Comparison of ENCODE assay signal across 8 mouse cellular contexts in genomic region chr17:12506903-12507563, GRCm38 (mm10). TPM values are rescaled to one million over a fixed set of nuclear protein-coding genes. Genes with fewer than 3 reads are reported as not detected.
DNase-seq lines count a peak whose midpoint lies in the region; ATAC-seq and TF ChIP-seq lines count a peak whose summit lies in the region.

No protein-coding gene starts in this region.

- H3K36me3 ChIP-seq in embryonic facial prominence, embryonic 15.5 days, result no peaks in the 10 kb centered on the region
- no peaks in the 10 kb centered on the region for H3K36me3 ChIP-seq in limb, embryonic 10.5 days
- no peaks in the 10 kb centered on the region for H3K36me3 ChIP-seq in midbrain, embryonic 12.5 days

- no peak overlapping the region for H3K27ac ChIP-seq in layer of hippocampus, adult 2 months
- H3K27ac ChIP-seq in embryonic facial prominence, embryonic 15.5 days (replicated peaks), result no peak overlapping the region
- no peak overlapping the region for H3K27ac ChIP-seq in limb, embryonic 10.5 days
- no peak overlapping the region for H3K27ac ChIP-seq in midbrain, embryonic 12.5 days (replicated peaks)

- WGBS in embryonic facial prominence, embryonic 15.5 days, result 2% methylated on average over 62 of the region's 65 CpGs
- WGBS in limb, embryonic 10.5 days, result under 1% methylated on average over 65 of the region's 65 CpGs
- 1% methylated on average over 65 of the region's 65 CpGs for WGBS in midbrain, embryonic 12.5 days

- TF ChIP-seq CTCF in layer of hippocampus, adult 2 months (conservative IDR thresholded peaks at IDR 0.05), result no peak

- peaks cover 58% of the 10 kb centered on the region for H3K27me3 ChIP-seq in embryonic facial prominence, embryonic 15.5 days
- peaks cover 74% of the 10 kb centered on the region for H3K27me3 ChIP-seq in limb, embryonic 10.5 days (ENCODE audit: low read depth, poor library complexity, severe bottlenecking)
- H3K27me3 ChIP-seq in midbrain, embryonic 12.5 days, result peaks cover 42% of the 10 kb centered on the region

- no peak overlapping the region; the same call in 1 of the 2 replicates for H3K9ac ChIP-seq in embryonic facial prominence, embryonic 15.5 days
- no peak overlapping the region for H3K9ac ChIP-seq in midbrain, embryonic 12.5 days (replicated peaks)

- peak overlapping the region; percentile 58 for H3K4me2 ChIP-seq in embryonic facial prominence, embryonic 15.5 days (replicated peaks)
- peak overlapping the region; percentile 45 for H3K4me2 ChIP-seq in midbrain, embryonic 12.5 days (replicated peaks)

- ATAC-seq in embryonic facial prominence, embryonic 15.5 days (ENCODE audit: insufficient number of reproducible peaks, low FRiP score, low TSS enrichment, low read depth), result no peak
- ATAC-seq in midbrain, embryonic 12.5 days (ENCODE audit: low FRiP score, low read depth), result no peak

- peak overlapping the region; percentile 38; the same call in 1 of the 2 replicates for H3K4me3 ChIP-seq in layer of hippocampus, adult 2 months
- peak overlapping the region; percentile 37 for H3K4me3 ChIP-seq in embryonic facial prominence, embryonic 15.5 days (replicated peaks)
- H3K4me3 ChIP-seq in limb, embryonic 10.5 days, result peak overlapping the region; percentile 52
- H3K4me3 ChIP-seq in midbrain, embryonic 12.5 days, result peak overlapping the region; percentile 27

- H3K9me3 ChIP-seq in embryonic facial prominence, embryonic 15.5 days (replicated peaks), result no peaks in the 10 kb centered on the region
- no peaks in the 10 kb centered on the region for H3K9me3 ChIP-seq in limb, embryonic 10.5 days (replicated peaks)
- no peaks in the 10 kb centered on the region for H3K9me3 ChIP-seq in midbrain, embryonic 12.5 days

- H3K4me1 ChIP-seq in embryonic facial prominence, embryonic 15.5 days, result peaks cover 9% of the 10 kb centered on the region
- peaks cover 12% of the 10 kb centered on the region for H3K4me1 ChIP-seq in limb, embryonic 10.5 days
- H3K4me1 ChIP-seq in midbrain, embryonic 12.5 days, result peaks cover 8% of the 10 kb centered on the region; the same call in 1 of the 2 replicates

- no peak for DNase-seq in layer of hippocampus, adult 2 months (ENCODE audit: low spot score in 2 of 2)
- DNase-seq in layer of hippocampus, adult 9-11 months, result no peak
- DNase-seq in heart, postnatal 14 days, result peak; percentile 57 to 71
- peak; percentile 51 for DNase-seq in limb, embryonic 10.5 days (ENCODE audit: low spot score)
- DNase-seq in natural killer cell, adult 2 months (ENCODE audit: low spot score in 2 of 2), result no peak
- no peak for DNase-seq in right cerebral cortex, postnatal 36 days (ENCODE audit: low spot score in 2 of 2)

- intact Hi-C loops in heart, postnatal 14 days (cut with DNase I), result no loop called here

RNA-seq across cellular contexts. Expression of gene Slc22a3, which starts 0.5 kb away (rescaled TPM):
- total RNA-seq in layer of hippocampus, adult 2 months (2021), result under 1 TPM; 0.44 to 0.52 TPM
- 1.1 and 1.3 TPM in 2 replicates for polyA plus RNA-seq in embryonic facial prominence, embryonic 15.5 days (2015; fragmentation: Nextera tagmentation; extraction: Ambion mirVana)
- total RNA-seq in heart, postnatal 14 days (2021), result 1 to 10 TPM; 3.2 to 4.2 TPM
- polyA plus RNA-seq in limb, embryonic 10.5 days (2016; fragmentation: Nextera tagmentation; extraction: Ambion mirVana), result 0.04 TPM in 1 of 2 replicates, not detected in the other
- polyA plus RNA-seq in midbrain, embryonic 12.5 days (2016; fragmentation: Nextera tagmentation; extraction: Ambion mirVana), result 0.17 and 0.26 TPM in 2 replicates

Comparison
In these comparisons a context has a peak if more than half of its experiments do, and no peak if none do; other contexts are left out.
1. DNase-seq: peak in heart, postnatal 14 days (2 of 2) and limb, embryonic 10.5 days (single experiment); none in layer of hippocampus, adult 2 months (0 of 2), layer of hippocampus, adult 9-11 months (single experiment), natural killer cell, adult 2 months (0 of 2) and right cerebral cortex, postnatal 36 days (0 of 2).
2. Peak in every context shown above with its lines, with median percentiles within 50 percentile points of each other: H3K4me3 ChIP-seq.